Mouse (Mus musculus) limb, embryonic 14.5 days (tissue): Measurements from ENCODE around the gene Taf10. TPM values are rescaled to one million over a fixed set of nuclear protein-coding genes. Genes with fewer than 3 reads are reported as not detected.

Source experiments
- ATAC-seq: fragments of 200-750 bp; cut with Nextera tagmentation; 2 replicates; pipeline ENCODE4 v1.8.0; 2017; ENCODE audit warnings: low read depth, moderate number of reproducible peaks, moderate TSS enrichment; ENCODE audit not compliant: low FRiP score
- DNase-seq: peaks from one replicate; pipeline ENCODE4 v3.0.0-alpha.2; 2015; ENCODE audit warnings: low spot score
- H3K27ac ChIP-seq: fragments of 300-500 bp; sonication (generic); replicated peaks from 2 replicates; pipeline ENCODE4 v1.5.1; 2014; ENCODE audit warnings: low read depth, mild to moderate bottlenecking, low read length, moderate library complexity, mixed read lengths
- H3K27me3 ChIP-seq: fragments of 300-500 bp; sonication (generic); 2 replicates; pipeline ENCODE4 v1.6.1; 2014; ENCODE audit warnings: low read length, mixed read lengths; ENCODE audit not compliant: control insufficient read depth, insufficient read depth
- H3K36me3 ChIP-seq: fragments of 300-500 bp; sonication (generic); 2 replicates; pipeline ENCODE4 v1.6.1; 2014; ENCODE audit warnings: mild to moderate bottlenecking, low read length, moderate library complexity, mixed read lengths; ENCODE audit not compliant: control insufficient read depth, insufficient read depth
- H3K4me1 ChIP-seq: fragments of 300-500 bp; sonication (generic); 2 replicates; pipeline ENCODE4 v1.6.1; 2014; ENCODE audit warnings: antibody characterized with exemption, low read length, mixed read lengths; ENCODE audit not compliant: control insufficient read depth, insufficient read depth
- H3K4me2 ChIP-seq: fragments of 300-500 bp; sonication (generic); replicated peaks from 2 replicates; pipeline ENCODE4 v1.6.1; 2014; ENCODE audit warnings: low read depth, mild to moderate bottlenecking, low read length, moderate library complexity; ENCODE audit not compliant: severe bottlenecking
- H3K4me3 ChIP-seq: fragments of 300-500 bp; sonication (generic); replicated peaks from 2 replicates; pipeline ENCODE4 v1.5.1; 2014; ENCODE audit warnings: low read length
- H3K9ac ChIP-seq: fragments of 300-500 bp; sonication (generic); 2 replicates; pipeline ENCODE4 v1.6.1; 2014; ENCODE audit warnings: mild to moderate bottlenecking, low read depth, low read length, moderate library complexity; ENCODE audit not compliant: severe bottlenecking
- H3K9me3 ChIP-seq: fragments of 300-500 bp; sonication (generic); 2 replicates; pipeline ENCODE4 v1.6.1; 2016; ENCODE audit warnings: low read length; ENCODE audit not compliant: control insufficient read depth
- POLR2A ChIP-seq: fragments of 200-500 bp; IDR thresholded peaks from 2 replicates; pipeline ENCODE4 v1.8.0; 2012; ENCODE audit warnings: inconsistent platforms, mild to moderate bottlenecking, moderate library complexity, borderline replicate concordance; ENCODE audit not compliant: insufficient read depth, insufficient read length; ENCODE audit errors: extremely low read depth
- WGBS: fragments of 180-500 bp; shearing (Covaris S2); extraction: QIAGEN DNeasy Blood & Tissue Kit; methylation state at CpG from one replicate; pipeline ENCODE4 v1.1.7; 2014; 5-methylcytosine and 5-hydroxymethylcytosine counted together
- polyA plus RNA-seq, 2 experiments: library from polyadenylated mRNA; depleted of rRNA in 1 of 2; stranded (reverse) in 1 of 2; unstranded in 1 of 2; fragments of >200 nt; fragmentation: Nextera tagmentation in 1 of 2; extraction: Ambion mirVana in 1 of 2; gene quantifications; 2 replicates each; pipeline versions ENCODE4 v1.2.1 to v1.2.3; 2012 to 2014

Gene Taf10
- polyA plus RNA-seq, 2 experiments: 163 to 251 TPM

GRCm38 (mm10) chr7:105764331-105764730 is 20.2 kb upstream of the Taf10 start:
- TF ChIP-seq POLR2A: no peak
- Histone ChIP-seq H3K9me3 (no peaks in the 10 kb centered on the region), H3K4me1 (peaks cover 12% of the 10 kb centered on the region; the same call in 1 of the 2 replicates), H3K4me2 (no peak overlapping the region), H3K36me3 (peaks cover 85% of the 10 kb centered on the region), H3K9ac (no peak overlapping the region), H3K4me3 (no peak overlapping the region), H3K27me3 (no peaks in the 10 kb centered on the region), H3K27ac (no peak overlapping the region)
- ATAC-seq: no peak
- no peak for DNase-seq
- WGBS: 89% methylated on average over 11 of the region's 11 CpGs

DNA sequence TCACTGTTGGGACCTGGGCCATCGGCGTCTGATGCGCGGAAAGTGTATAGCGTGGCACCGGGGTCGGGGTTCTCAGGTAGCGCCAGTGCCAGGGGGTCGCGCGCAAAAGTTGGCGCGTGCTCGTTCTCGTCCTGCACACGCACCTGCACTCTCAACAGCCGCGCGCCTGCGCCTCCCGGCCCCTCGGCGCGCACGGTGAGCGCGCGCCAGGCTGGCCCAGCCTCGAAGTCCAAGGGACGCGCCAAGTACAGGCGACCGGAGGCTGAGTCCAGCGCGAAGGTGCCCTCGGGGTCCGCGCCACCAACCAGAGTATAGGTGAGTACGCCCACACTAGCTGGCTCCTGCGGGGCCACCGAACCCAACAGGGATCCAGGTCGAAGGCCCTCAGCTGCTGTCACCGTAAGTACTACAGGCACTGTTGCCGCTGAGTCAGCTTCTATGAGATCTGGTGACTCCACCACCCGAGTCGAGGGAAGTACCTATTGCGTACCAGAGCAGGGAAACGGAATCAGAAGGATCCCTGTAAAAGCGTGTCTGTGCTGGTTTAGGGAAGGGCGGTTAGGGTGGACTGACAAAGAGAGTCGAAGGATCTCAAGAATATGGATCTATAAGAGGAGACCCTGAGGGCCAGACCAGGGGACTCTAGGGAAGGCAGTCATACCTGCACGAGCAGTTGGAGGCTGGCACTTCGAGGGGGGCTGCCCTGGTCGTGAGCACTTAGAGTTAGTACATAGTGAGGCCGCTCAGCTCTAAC is 18.5 kb upstream of the Taf10 start:
- Histone ChIP-seq H3K4me3 (no peak overlapping the region), H3K4me2 (no peak overlapping the region; the same call in 1 of the 2 replicates), H3K9ac (no peak overlapping the region), H3K27me3 (no peaks in the 10 kb centered on the region), H3K36me3 (peaks cover 88% of the 10 kb centered on the region), H3K4me1 (0 out of 2 replicates have a peak, but pooled peaks cover 2% of the 10 kb centered on the region), H3K9me3 (no peaks in the 10 kb centered on the region), H3K27ac (no peak overlapping the region)
- no peak for ATAC-seq
- no peak for DNase-seq
- WGBS: 39% methylated on average over 55 of the region's 55 CpGs
- TF ChIP-seq POLR2A: no peak

DNA sequence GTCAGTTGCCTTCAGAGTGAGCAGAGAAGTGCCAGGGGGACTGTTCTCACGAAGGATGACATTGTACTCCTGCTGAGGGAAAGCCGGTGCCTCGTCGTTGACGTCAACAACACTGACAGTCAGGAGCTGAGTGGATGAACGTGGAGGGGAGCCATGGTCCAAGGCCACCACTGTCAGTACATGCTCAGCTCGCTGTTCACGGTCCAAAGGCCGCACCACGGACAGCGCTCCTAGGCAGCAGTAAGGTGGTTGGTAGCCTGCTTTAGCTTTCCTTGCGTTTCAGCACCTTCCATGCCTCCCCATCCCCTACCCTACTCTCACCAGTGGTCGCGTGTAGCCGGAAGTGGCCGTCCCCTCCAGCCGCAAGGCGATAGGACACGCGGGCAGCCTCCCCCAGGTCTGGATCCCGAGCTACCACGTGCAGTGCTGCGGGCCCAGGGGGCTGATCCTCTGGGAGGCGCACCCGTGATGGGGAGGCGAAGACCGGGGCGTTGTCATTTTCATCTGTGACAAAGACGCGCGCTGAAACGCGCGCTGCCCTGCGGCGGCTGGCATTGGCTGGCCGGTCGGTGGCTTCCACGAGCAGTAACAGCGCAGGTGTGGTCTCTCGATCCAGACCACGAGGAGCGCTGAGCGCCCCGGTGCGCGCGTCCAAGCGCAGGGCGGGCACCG is 17.8 kb upstream of the Taf10 start:
- no peak overlapping the region for H3K9ac ChIP-seq
- no peak overlapping the region for H3K27ac ChIP-seq
- H3K4me3 ChIP-seq: no peak overlapping the region
- DNase-seq (no peak), ATAC-seq (no peak)
- H3K4me2 ChIP-seq: no peak overlapping the region; the same call in 1 of the 2 replicates
- peaks cover 89% of the 10 kb centered on the region for H3K36me3 ChIP-seq
- no peaks in the 10 kb centered on the region for H3K27me3 ChIP-seq
- TF ChIP-seq POLR2A: no peak
- H3K9me3 ChIP-seq: no peaks in the 10 kb centered on the region
- WGBS: 44% methylated on average over 43 of the region's 51 CpGs
- H3K4me1 ChIP-seq: no peaks in the 10 kb centered on the region

GRCm38 (mm10) chr7:105753281-105753680 is 9.1 kb upstream of the Taf10 start:
- TF ChIP-seq POLR2A: no peak
- no peak overlapping the region for H3K4me2 ChIP-seq
- no peaks in the 10 kb centered on the region for H3K27me3 ChIP-seq
- H3K4me1 ChIP-seq: peaks cover 5% of the 10 kb centered on the region; the same call in 1 of the 2 replicates
- H3K9me3 ChIP-seq: no peaks in the 10 kb centered on the region
- H3K4me3 ChIP-seq: no peak overlapping the region
- H3K36me3 ChIP-seq: peaks cover 63% of the 10 kb centered on the region
- 94% methylated on average over 10 of the region's 10 CpGs for WGBS
- ATAC-seq (no peak), DNase-seq (no peak)
- no peak overlapping the region for H3K9ac ChIP-seq
- no peak overlapping the region for H3K27ac ChIP-seq

- Histone ChIP-seq H3K27me3 (no peaks in the 10 kb centered on the region), H3K4me3 (no peak overlapping the region), H3K9me3 (no peaks in the 10 kb centered on the region), H3K9ac (no peak overlapping the region), H3K27ac (no peak overlapping the region), H3K4me2 (no peak overlapping the region), H3K36me3 (peaks cover 57% of the 10 kb centered on the region), H3K4me1 (peaks cover 5% of the 10 kb centered on the region; the same call in 1 of the 2 replicates)
- WGBS: 96% methylated on average over 2 of the region's 2 CpGs
- DNase-seq (no peak), ATAC-seq (no peak)
- TF ChIP-seq POLR2A: no peak
Measured at GRCm38 (mm10) chr7:105752716-105753115, 8.6 kb upstream of the Taf10 start.
